Mouse (Mus musculus) liver, embryonic 12.5 days (tissue): ENCODE results near the gene Scd2. TPM values are rescaled to one million over a fixed set of nuclear protein-coding genes. Genes with fewer than 3 reads are reported as not detected.
"Not testable (repeated sequence)": the region's sequence is repeated elsewhere in the genome, so short reads cannot be mapped to it uniquely, and the experiment has no call there.

ENCODE experiments used
- ATAC-seq: fragments of 200-750 bp; cut with Nextera tagmentation; 2 replicates; pipeline ENCODE4 v1.8.0; 2017; ENCODE audit warnings: moderate number of reproducible peaks, mild to moderate bottlenecking, moderate library complexity
- H3K27ac ChIP-seq: fragments of 300-500 bp; sonication (generic); 2 replicates; pipeline ENCODE4 v1.5.1; 2016; ENCODE audit warnings: mild to moderate bottlenecking
- H3K27me3 ChIP-seq: fragments of 300-500 bp; sonication (generic); replicated peaks from 2 replicates; pipeline ENCODE4 v1.6.1; 2016; ENCODE audit warnings: mild to moderate bottlenecking, moderate library complexity
- H3K36me3 ChIP-seq: fragments of 300-500 bp; sonication (generic); 2 replicates; pipeline ENCODE4 v1.6.1; 2016; ENCODE audit warnings: mild to moderate bottlenecking, moderate library complexity
- H3K4me1 ChIP-seq: fragments of 300-500 bp; sonication (generic); 2 replicates; pipeline ENCODE4 v1.6.1; 2016
- H3K4me2 ChIP-seq: fragments of 300-500 bp; sonication (generic); 2 replicates; pipeline ENCODE4 v1.6.1; 2016; ENCODE audit warnings: mild to moderate bottlenecking, moderate library complexity
- H3K4me3 ChIP-seq: fragments of 300-500 bp; sonication (generic); 2 replicates; pipeline ENCODE4 v1.5.1; 2016; ENCODE audit warnings: mild to moderate bottlenecking, moderate library complexity
- H3K9ac ChIP-seq: fragments of 300-500 bp; sonication (generic); 2 replicates; pipeline ENCODE4 v1.6.1; 2016; ENCODE audit warnings: mild to moderate bottlenecking, moderate library complexity
- H3K9me3 ChIP-seq: fragments of 300-500 bp; sonication (generic); replicated peaks from 2 replicates; pipeline ENCODE4 v1.6.1; 2016; ENCODE audit warnings: mild to moderate bottlenecking, moderate library complexity
- WGBS: fragments of 180-500 bp; shearing (Covaris S2); methylation state at CpG from one replicate; pipeline ENCODE4 v1.1.7; 2016; ENCODE audit not compliant: insufficient replicate concordance; 5-methylcytosine and 5-hydroxymethylcytosine counted together
- polyA plus RNA-seq: library from polyadenylated mRNA; unstranded; fragments of >200 nt; fragmentation: Nextera tagmentation; extraction: Ambion mirVana; gene quantifications from 2 replicates; pipeline ENCODE4 v1.2.1, GENCODE M21; 2016

The Scd2 gene
- polyA plus RNA-seq, 1 experiment from 2014 or later, result 136 TPM

DNA sequence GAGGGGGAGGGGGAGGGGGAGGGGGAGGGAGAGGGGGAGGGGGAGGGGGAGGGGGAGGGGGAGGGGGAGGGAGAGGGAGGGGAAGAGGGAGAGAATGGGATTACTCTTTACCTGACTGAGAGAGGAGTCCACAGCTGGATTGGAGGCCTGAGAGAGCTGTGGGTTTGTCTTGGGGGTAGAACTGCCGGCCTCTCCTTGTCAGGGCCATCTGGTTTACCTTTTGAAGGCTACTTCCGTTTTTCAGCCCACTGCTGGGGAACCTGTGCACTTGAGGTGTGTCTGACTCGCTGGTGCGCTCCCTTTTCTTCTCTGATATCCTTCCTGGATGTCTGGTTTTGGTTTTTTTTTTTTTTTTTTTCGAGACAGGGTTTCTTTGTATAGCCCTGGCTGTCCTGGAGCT lies 23.9 kb downstream of the Scd2 start:
- Histone ChIP-seq H3K36me3 (no peaks in the 10 kb centered on the region), H3K27me3 (0 out of 2 replicates have a peak, but pooled peaks cover 3% of the 10 kb centered on the region), H3K9me3 (0 out of 2 replicates have a peak, but pooled peaks cover 5% of the 10 kb centered on the region), H3K4me1 (peaks cover 29% of the 10 kb centered on the region), H3K27ac (no peak overlapping the region), H3K4me2 (no peak overlapping the region), H3K4me3 (no peak overlapping the region), H3K9ac (no peak overlapping the region)
- ATAC-seq, result no peak
- WGBS, result 53% methylated on average over 5 of the region's 5 CpGs

GRCm38 (mm10) chr19:44318545-44318944 lies 25.1 kb downstream of the Scd2 start:
- H3K4me3 ChIP-seq, result no peak overlapping the region
- no peak overlapping the region for H3K9ac ChIP-seq
- no peak overlapping the region for H3K4me2 ChIP-seq
- 0 out of 2 replicates have a peak, but pooled peaks cover 5% of the 10 kb centered on the region for H3K9me3 ChIP-seq
- H3K36me3 ChIP-seq, result no peaks in the 10 kb centered on the region
- ATAC-seq, result no peak
- H3K27ac ChIP-seq, result no peak overlapping the region
- peaks cover 29% of the 10 kb centered on the region for H3K4me1 ChIP-seq
- H3K27me3 ChIP-seq, result 0 out of 2 replicates have a peak, but pooled peaks cover 3% of the 10 kb centered on the region

GRCm38 (mm10) chr19:44320316-44320715 lies 26.8 kb downstream of the Scd2 start:
- no peak for ATAC-seq
- no peak overlapping the region for H3K4me2 ChIP-seq
- H3K36me3 ChIP-seq, result no peaks in the 10 kb centered on the region
- H3K4me1 ChIP-seq, result peaks cover 12% of the 10 kb centered on the region; the same call in 1 of the 2 replicates
- WGBS, result 68% methylated on average over 3 of the region's 3 CpGs
- no peak overlapping the region for H3K4me3 ChIP-seq
- H3K27me3 ChIP-seq, result 0 out of 2 replicates have a peak, but pooled peaks cover under 1% of the 10 kb centered on the region
- H3K27ac ChIP-seq, result no peak overlapping the region
- no peak overlapping the region for H3K9ac ChIP-seq
- H3K9me3 ChIP-seq, result 0 out of 2 replicates have a peak, but pooled peaks cover 5% of the 10 kb centered on the region

- H3K36me3 ChIP-seq, result no peaks in the 10 kb centered on the region
- 62% methylated on average over 4 of the region's 4 CpGs for WGBS
Observed at GRCm38 (mm10) chr19:44321201-44321600, 27.7 kb downstream of the Scd2 start.

GRCm38 (mm10) chr19:44321631-44322030 lies 28.2 kb downstream of the Scd2 start:
- Histone ChIP-seq H3K4me2 (no peak overlapping the region), H3K27ac (no peak overlapping the region), H3K9ac (no peak overlapping the region), H3K4me3 (no peak overlapping the region), H3K27me3 (no peaks in the 10 kb centered on the region), H3K4me1 (0 out of 2 replicates have a peak, but pooled peaks cover 3% of the 10 kb centered on the region), H3K36me3 (no peaks in the 10 kb centered on the region), H3K9me3 (0 out of 2 replicates have a peak, but pooled peaks cover 5% of the 10 kb centered on the region)
- ATAC-seq, result no peak
- 60% methylated on average over 2 of the region's 2 CpGs for WGBS

More at GRCm38 (mm10) chr19:44321201-44321600, 27.7 kb downstream of the Scd2 start:
- H3K4me3 ChIP-seq, result no peak overlapping the region
- no peaks in the 10 kb centered on the region for H3K27me3 ChIP-seq
- H3K4me2 ChIP-seq, result no peak overlapping the region
- 0 out of 2 replicates have a peak, but pooled peaks cover 5% of the 10 kb centered on the region for H3K9me3 ChIP-seq
- no peak overlapping the region for H3K27ac ChIP-seq
- no peak overlapping the region for H3K9ac ChIP-seq
- H3K4me1 ChIP-seq, result 0 out of 2 replicates have a peak, but pooled peaks cover 8% of the 10 kb centered on the region
- no peak for ATAC-seq

GRCm38 (mm10) chr19:44329566-44329965 lies 36.1 kb downstream of the Scd2 start:
- 73% methylated on average over 2 of the region's 2 CpGs for WGBS
- Histone ChIP-seq H3K27ac (no peak overlapping the region), H3K27me3 (no peaks in the 10 kb centered on the region; the same call in 1 of the 2 replicates), H3K9ac (no peak overlapping the region), H3K4me3 (no peak overlapping the region), H3K9me3 (no peaks in the 10 kb centered on the region), H3K4me1 (no peaks in the 10 kb centered on the region), H3K4me2 (no peak overlapping the region), H3K36me3 (no peaks in the 10 kb centered on the region)
- no peak for ATAC-seq

- not testable (repeated sequence) for H3K4me2 ChIP-seq, H3K36me3 ChIP-seq, H3K4me1 ChIP-seq, H3K4me3 ChIP-seq, ATAC-seq, H3K9me3 ChIP-seq, H3K27ac ChIP-seq, H3K27me3 ChIP-seq, H3K9ac ChIP-seq
- 68% methylated on average over 1 of the region's 1 CpGs for WGBS
Observed at GRCm38 (mm10) chr19:44331128-44331527, 37.7 kb downstream of the Scd2 start.

DNA sequence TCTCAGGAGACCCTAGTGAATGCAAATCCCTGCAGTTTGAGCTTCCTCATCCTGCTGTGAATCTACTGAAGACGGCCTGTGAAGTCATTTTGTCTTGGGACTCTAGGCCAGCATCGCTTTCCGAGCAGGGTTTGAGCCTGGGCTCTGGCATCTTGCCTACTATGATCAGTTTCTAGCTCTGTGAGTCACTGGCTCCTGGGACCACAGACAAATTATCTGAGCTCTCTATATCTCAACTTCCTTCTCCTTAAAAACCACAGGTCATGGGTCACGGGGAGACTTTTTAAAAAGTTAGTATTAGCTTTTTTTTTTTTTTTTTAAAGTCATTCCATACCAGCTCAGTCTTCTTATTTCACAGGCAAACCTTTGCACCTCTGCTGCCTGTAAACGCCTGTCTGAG lies 38.4 kb downstream of the Scd2 start:
- Histone ChIP-seq H3K36me3 (no peaks in the 10 kb centered on the region), H3K27ac (no peak overlapping the region), H3K4me2 (no peak overlapping the region), H3K4me1 (no peaks in the 10 kb centered on the region), H3K27me3 (peaks cover 6% of the 10 kb centered on the region; the same call in 1 of the 2 replicates), H3K9ac (no peak overlapping the region), H3K9me3 (no peaks in the 10 kb centered on the region), H3K4me3 (no peak overlapping the region)
- WGBS, result 48% methylated on average over 5 of the region's 5 CpGs
- no peak for ATAC-seq

DNA sequence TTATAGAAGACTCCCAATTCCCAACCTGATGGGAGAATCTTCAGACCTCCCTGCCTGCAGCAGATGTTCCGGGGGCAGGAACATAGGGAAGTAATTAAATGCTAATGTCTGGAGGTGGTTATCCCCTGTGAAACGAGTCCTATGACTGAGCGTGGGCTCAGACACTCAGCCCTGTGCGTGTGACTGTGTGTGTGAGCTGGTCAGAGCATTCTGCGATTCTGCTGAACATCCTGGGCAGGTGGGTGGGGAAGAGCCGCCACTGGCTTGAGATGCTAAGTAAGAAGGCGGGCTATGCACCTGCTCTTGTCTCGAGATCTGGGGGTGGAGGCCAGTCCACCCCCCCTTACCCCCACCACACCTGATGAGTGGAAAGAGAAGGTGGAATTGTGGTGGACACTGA lies 38.9 kb downstream of the Scd2 start:
- 56% methylated on average over 8 of the region's 8 CpGs for WGBS

GRCm38 (mm10) chr19:44332833-44333623 lies 39.6 kb downstream of the Scd2 start, which contains the start of gene Scd4:
TSS of gene Scd4 (plus strand) at chr19:44333092.
- Histone ChIP-seq H3K9ac (no peak within 1 kb of the TSS), H3K36me3 (no peaks in the 10 kb centered on the region), H3K27ac (no peak within 1 kb of the TSS), H3K27me3 (peaks cover 6% of the 10 kb centered on the region; the same call in 1 of the 2 replicates), H3K4me1 (no peaks in the 10 kb centered on the region), H3K9me3 (no peaks in the 10 kb centered on the region), H3K4me2 (no peak within 1 kb of the TSS), H3K4me3 (no peak within 1 kb of the TSS)
- 72% methylated on average over 10 of the region's 10 CpGs for WGBS
- no peak for ATAC-seq

More for the DNA sequence above, 38.9 kb downstream of the Scd2 start:
- H3K27me3 ChIP-seq, result peaks cover 6% of the 10 kb centered on the region; the same call in 1 of the 2 replicates
- no peak for ATAC-seq
- H3K4me1 ChIP-seq, result no peaks in the 10 kb centered on the region
- no peak overlapping the region for H3K9ac ChIP-seq
- H3K9me3 ChIP-seq, result no peaks in the 10 kb centered on the region
- no peak overlapping the region for H3K4me3 ChIP-seq
- no peak overlapping the region for H3K27ac ChIP-seq
- H3K4me2 ChIP-seq, result no peak overlapping the region
- H3K36me3 ChIP-seq, result no peaks in the 10 kb centered on the region

GRCm38 (mm10) chr19:44333991-44334390 lies 40.5 kb downstream of the Scd2 start:
- ATAC-seq, result no peak
- Histone ChIP-seq H3K4me1 (no peaks in the 10 kb centered on the region), H3K27me3 (peaks cover 6% of the 10 kb centered on the region; the same call in 1 of the 2 replicates), H3K27ac (no peak overlapping the region), H3K9me3 (no peaks in the 10 kb centered on the region), H3K4me3 (no peak overlapping the region), H3K4me2 (no peak overlapping the region), H3K36me3 (no peaks in the 10 kb centered on the region), H3K9ac (no peak overlapping the region)
- 74% methylated on average over 9 of the region's 9 CpGs for WGBS

DNA sequence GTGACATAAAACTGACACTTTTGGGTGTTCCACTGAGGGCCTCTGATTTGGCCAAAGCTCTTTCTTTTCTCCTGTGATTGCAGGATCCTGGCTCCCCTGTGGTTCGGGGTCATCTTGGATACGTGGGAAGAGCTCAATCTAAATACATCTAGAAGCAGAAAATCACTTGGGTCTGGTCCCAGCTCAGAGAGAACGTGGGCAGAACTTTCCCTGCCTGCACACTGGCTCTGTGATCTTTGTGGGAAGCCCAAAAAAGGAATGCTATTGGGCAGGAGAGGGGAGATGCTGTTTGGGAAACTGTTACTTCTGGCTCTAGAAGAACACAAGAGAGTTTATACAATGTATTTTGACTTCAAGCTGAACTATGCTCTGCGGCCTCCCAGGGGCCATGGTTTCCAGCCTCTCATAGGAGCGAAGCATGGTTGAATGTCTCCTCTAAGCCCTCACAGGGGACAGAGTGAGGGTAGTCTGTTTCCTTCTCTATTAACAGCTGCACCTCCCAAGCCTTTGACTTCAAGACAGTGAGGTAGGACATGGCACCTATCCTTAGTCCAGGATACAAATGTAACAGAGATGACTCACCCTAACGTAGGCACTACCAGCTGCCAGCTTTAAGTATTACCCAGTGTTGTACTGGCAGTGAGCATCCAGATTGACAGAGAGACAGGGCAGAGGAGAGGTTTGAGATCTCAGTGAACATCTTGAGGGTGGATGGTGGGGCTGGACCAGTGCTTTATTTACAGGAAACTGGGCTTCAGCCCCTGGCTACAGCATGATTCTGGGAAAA lies 42.6 kb downstream of the Scd2 start:
- WGBS, result 59% methylated on average over 6 of the region's 6 CpGs
- Histone ChIP-seq H3K36me3 (no peaks in the 10 kb centered on the region), H3K9ac (no peak overlapping the region), H3K4me3 (no peak overlapping the region), H3K27ac (no peak overlapping the region), H3K9me3 (no peaks in the 10 kb centered on the region), H3K27me3 (peaks cover 6% of the 10 kb centered on the region; the same call in 1 of the 2 replicates), H3K4me2 (no peak overlapping the region), H3K4me1 (no peaks in the 10 kb centered on the region)
- no peak for ATAC-seq
